Mouse (Mus musculus) stomach, embryonic 16.5 days (tissue): ENCODE measurements around the gene Ccdc93. TPM values are rescaled to one million over a fixed set of nuclear protein-coding genes. Genes with fewer than 3 reads are reported as not detected.

Source experiments
- ATAC-seq: fragments of 200-750 bp; cut with Nextera tagmentation; 2 replicates; pipeline ENCODE4 v1.8.0; 2017; ENCODE audit warnings: moderate number of reproducible peaks, moderate TSS enrichment; ENCODE audit not compliant: insufficient read depth, low FRiP score
- H3K27ac ChIP-seq: fragments of 300-500 bp; sonication (generic); 2 replicates; pipeline ENCODE4 v1.5.1; 2014; ENCODE audit warnings: low read length
- H3K27me3 ChIP-seq: fragments of 300-500 bp; sonication (generic); 2 replicates; pipeline ENCODE4 v1.6.1; 2014; ENCODE audit warnings: low read length, control low read depth, mixed read lengths; ENCODE audit not compliant: control insufficient read depth, insufficient read depth
- H3K36me3 ChIP-seq: fragments of 300-500 bp; sonication (generic); 2 replicates; pipeline ENCODE4 v1.6.1; 2014; ENCODE audit warnings: low read length; ENCODE audit not compliant: control insufficient read depth, insufficient read depth
- H3K4me1 ChIP-seq: fragments of 300-500 bp; sonication (generic); 2 replicates; pipeline ENCODE4 v1.6.1; 2014; ENCODE audit warnings: low read length, control low read depth, mixed read lengths; ENCODE audit not compliant: control insufficient read depth, insufficient read depth
- H3K4me2 ChIP-seq: fragments of 300-500 bp; sonication (generic); 2 replicates; pipeline ENCODE4 v1.6.1; 2014; ENCODE audit warnings: low read depth, low read length, mixed read lengths
- H3K4me3 ChIP-seq: fragments of 300-500 bp; sonication (generic); replicated peaks from 2 replicates; pipeline ENCODE4 v1.5.1; 2014; ENCODE audit warnings: mild to moderate bottlenecking, low read length
- H3K9ac ChIP-seq: fragments of 300-500 bp; sonication (generic); 2 replicates; pipeline ENCODE4 v1.6.1; 2014; ENCODE audit warnings: low read length
- H3K9me3 ChIP-seq: fragments of 300-500 bp; sonication (generic); replicated peaks from 2 replicates; pipeline ENCODE4 v1.6.1; 2016; ENCODE audit warnings: low read length, control low read depth; ENCODE audit not compliant: control insufficient read depth
- WGBS: fragments of 180-500 bp; shearing (Covaris S2); extraction: QIAGEN DNeasy Blood & Tissue Kit; methylation state at CpG from one replicate; pipeline ENCODE4 v1.1.7; 2014; 5-methylcytosine and 5-hydroxymethylcytosine counted together
- polyA plus RNA-seq: library from polyadenylated mRNA; unstranded; fragments of >200 nt; fragmentation: Nextera tagmentation; extraction: Ambion mirVana; gene quantifications from 2 replicates; pipeline ENCODE4 v1.2.1, GENCODE M21; 2015

Ccdc93 gene
- polyA plus RNA-seq, 1 experiment from 2014 or later, result 12.6 TPM

- Histone ChIP-seq H3K9me3 (no peaks in the 10 kb centered on the region), H3K27me3 (peaks cover 17% of the 10 kb centered on the region), H3K4me1 (peaks cover 7% of the 10 kb centered on the region; the same call in 1 of the 2 replicates), H3K27ac (no peak overlapping the region), H3K4me3 (peak overlapping the region; percentile 38; the same call in 1 of the 2 replicates), H3K36me3 (no peaks in the 10 kb centered on the region), H3K9ac (no peak overlapping the region), H3K4me2 (peak overlapping the region; percentile 61)
- 42% methylated on average over 17 of the region's 17 CpGs for WGBS
- no peak for ATAC-seq
Observed at GRCm38 (mm10) chr1:121527061-121527460, 96.2 kb downstream of the Ccdc93 start.

DNA sequence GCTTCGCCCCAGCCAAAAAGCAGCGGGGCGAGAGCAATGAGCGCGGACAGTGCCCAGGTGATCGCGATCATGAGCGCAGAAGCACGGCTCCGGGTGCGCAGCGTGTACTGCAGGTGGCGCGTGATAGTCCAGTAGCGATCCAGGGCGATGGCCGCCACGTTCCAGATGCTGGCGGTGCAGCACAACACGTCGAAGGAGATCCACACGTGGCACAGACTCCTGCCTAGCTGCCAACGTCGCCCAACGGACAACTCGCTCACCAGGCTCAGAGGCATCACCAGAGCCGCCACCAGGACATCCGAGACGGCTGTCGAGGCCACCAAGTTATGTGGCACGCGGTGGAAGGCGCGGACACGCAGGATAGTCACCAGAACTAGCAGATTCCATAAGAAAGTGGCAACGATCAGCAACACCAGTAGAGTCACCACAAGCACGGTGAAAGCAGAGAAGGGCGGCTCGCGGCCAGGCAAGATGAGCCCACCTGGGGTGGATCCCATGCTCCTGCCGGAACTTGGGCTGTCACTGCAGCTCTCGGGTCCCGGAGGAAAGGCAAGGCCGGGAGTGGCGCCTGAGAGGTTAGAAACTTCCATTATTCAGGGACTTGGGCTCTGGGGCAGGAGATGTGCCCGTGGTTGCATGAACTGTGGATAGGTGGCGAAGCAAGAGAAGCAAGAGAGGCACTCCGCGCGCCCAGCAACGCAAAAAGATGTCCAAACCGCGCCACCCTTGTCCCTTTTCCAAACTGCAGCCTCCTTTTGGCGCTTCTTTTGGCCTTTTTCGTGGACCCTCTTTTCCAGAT, 97.0 kb downstream of the Ccdc93 start:
- Histone ChIP-seq H3K4me2 (peak overlapping the region; percentile 61), H3K4me3 (peak overlapping the region; percentile 38), H3K27me3 (peaks cover 17% of the 10 kb centered on the region), H3K9ac (no peak overlapping the region), H3K9me3 (no peaks in the 10 kb centered on the region), H3K4me1 (peaks cover 7% of the 10 kb centered on the region; the same call in 1 of the 2 replicates), H3K27ac (no peak overlapping the region), H3K36me3 (no peaks in the 10 kb centered on the region)
- 11% methylated on average over 55 of the region's 55 CpGs for WGBS
- ATAC-seq, result no peak

GRCm38 (mm10) chr1:121528399-121528720, 97.5 kb downstream of the Ccdc93 start, which contains the start of gene Htr5b:
Htr5b (minus strand) TSS chr1:121528465.
- peak within 1 kb of the TSS; percentile 38 for H3K4me3 ChIP-seq
- H3K9ac ChIP-seq, result no peak within 1 kb of the TSS
- H3K4me2 ChIP-seq, result peak within 1 kb of the TSS; percentile 61
- H3K27ac ChIP-seq, result no peak within 1 kb of the TSS
- H3K36me3 ChIP-seq, result no peaks in the 10 kb centered on the region
- H3K27me3 ChIP-seq, result peaks cover 17% of the 10 kb centered on the region
- ATAC-seq, result peak; percentile 76; the same call in 1 of the 2 replicates
- peaks cover 7% of the 10 kb centered on the region; the same call in 1 of the 2 replicates for H3K4me1 ChIP-seq
- H3K9me3 ChIP-seq, result no peaks in the 10 kb centered on the region
- WGBS, result 4% methylated on average over 11 of the region's 11 CpGs

DNA sequence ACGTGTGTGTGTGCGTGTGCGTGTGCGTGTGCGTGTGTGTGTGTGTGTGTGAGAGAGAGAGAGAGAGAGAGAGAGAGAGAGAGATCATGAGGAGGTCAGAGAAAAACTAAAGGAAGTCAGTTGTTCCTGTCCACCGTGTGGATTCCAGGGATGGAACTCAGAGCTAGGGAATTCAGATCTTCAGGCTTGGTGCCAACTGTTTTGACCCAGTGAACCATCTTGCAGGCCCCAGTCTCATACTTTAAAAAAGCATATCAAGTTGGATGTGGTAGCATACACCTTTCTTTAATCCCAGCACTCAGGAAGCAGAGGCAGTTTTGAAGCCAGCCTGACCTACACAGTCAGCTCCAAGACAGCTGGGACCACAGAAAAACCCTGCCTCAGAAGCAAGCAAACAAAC, 98.4 kb downstream of the Ccdc93 start:
- Histone ChIP-seq H3K4me3 (no peak overlapping the region), H3K27ac (no peak overlapping the region), H3K4me2 (no peak overlapping the region), H3K4me1 (peaks cover 7% of the 10 kb centered on the region; the same call in 1 of the 2 replicates), H3K9ac (no peak overlapping the region), H3K36me3 (no peaks in the 10 kb centered on the region), H3K27me3 (peaks cover 17% of the 10 kb centered on the region), H3K9me3 (no peaks in the 10 kb centered on the region)
- no peak for ATAC-seq
- 89% methylated on average over 6 of the region's 6 CpGs for WGBS

- 62% methylated on average over 7 of the region's 7 CpGs for WGBS
Observed at GRCm38 (mm10) chr1:121531439-121531838, 100.6 kb downstream of the Ccdc93 start.

DNA sequence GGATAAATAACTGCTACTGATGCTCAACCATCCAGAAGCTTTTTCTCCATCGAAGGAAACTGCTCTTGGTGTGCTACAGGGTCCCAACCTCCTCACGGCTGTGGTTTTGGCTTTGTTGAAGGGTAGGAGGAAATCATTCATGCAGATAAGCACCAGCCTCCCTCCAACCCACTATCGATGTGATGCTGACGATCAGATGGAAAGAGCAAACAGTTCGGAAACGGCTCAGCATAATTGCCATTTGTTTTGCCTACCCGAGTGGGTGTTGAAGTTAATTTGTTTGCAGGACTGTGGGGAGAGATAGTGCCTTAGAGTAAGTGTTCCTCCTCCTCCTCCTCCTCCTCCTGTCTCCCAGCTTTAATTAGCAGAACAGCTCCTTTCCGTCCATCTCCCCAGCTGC, 109.5 kb downstream of the Ccdc93 start:
- Histone ChIP-seq H3K9me3 (no peaks in the 10 kb centered on the region), H3K9ac (no peak overlapping the region), H3K27ac (no peak overlapping the region), H3K4me2 (no peak overlapping the region), H3K27me3 (no peaks in the 10 kb centered on the region), H3K36me3 (no peaks in the 10 kb centered on the region), H3K4me1 (no peaks in the 10 kb centered on the region), H3K4me3 (no peak overlapping the region)
- 54% methylated on average over 8 of the region's 8 CpGs for WGBS
- ATAC-seq, result no peak

More at GRCm38 (mm10) chr1:121531439-121531838, 100.6 kb downstream of the Ccdc93 start:
- Histone ChIP-seq H3K27me3 (peaks cover 17% of the 10 kb centered on the region), H3K4me2 (no peak overlapping the region), H3K27ac (no peak overlapping the region), H3K9me3 (no peaks in the 10 kb centered on the region), H3K9ac (no peak overlapping the region), H3K36me3 (no peaks in the 10 kb centered on the region), H3K4me1 (peaks cover 7% of the 10 kb centered on the region; the same call in 1 of the 2 replicates), H3K4me3 (no peak overlapping the region)
- ATAC-seq, result no peak

- 65% methylated on average over 2 of the region's 2 CpGs for WGBS
- no peaks in the 10 kb centered on the region for H3K9me3 ChIP-seq
- H3K27me3 ChIP-seq, result no peaks in the 10 kb centered on the region
- no peak for ATAC-seq
- no peak overlapping the region for H3K4me2 ChIP-seq
- H3K36me3 ChIP-seq, result 0 out of 2 replicates have a peak, but pooled peaks cover 4% of the 10 kb centered on the region
- H3K27ac ChIP-seq, result no peak overlapping the region
- no peak overlapping the region for H3K4me3 ChIP-seq
- no peaks in the 10 kb centered on the region for H3K4me1 ChIP-seq
- H3K9ac ChIP-seq, result no peak overlapping the region
Observed at GRCm38 (mm10) chr1:121546844-121547243, 116.0 kb downstream of the Ccdc93 start.

- Histone ChIP-seq H3K9me3 (no peaks in the 10 kb centered on the region), H3K27me3 (no peaks in the 10 kb centered on the region), H3K4me2 (no peak overlapping the region), H3K36me3 (0 out of 2 replicates have a peak, but pooled peaks cover 4% of the 10 kb centered on the region), H3K4me1 (no peaks in the 10 kb centered on the region), H3K4me3 (no peak overlapping the region), H3K27ac (no peak overlapping the region), H3K9ac (no peak overlapping the region)
- WGBS, result 85% methylated on average over 4 of the region's 4 CpGs
- no peak for ATAC-seq
Observed at GRCm38 (mm10) chr1:121548667-121549066, 117.8 kb downstream of the Ccdc93 start.

GRCm38 (mm10) chr1:121549456-121549855, 118.6 kb downstream of the Ccdc93 start:
- Histone ChIP-seq H3K4me1 (no peaks in the 10 kb centered on the region), H3K9ac (no peak overlapping the region), H3K27ac (no peak overlapping the region), H3K9me3 (no peaks in the 10 kb centered on the region), H3K4me3 (no peak overlapping the region), H3K27me3 (no peaks in the 10 kb centered on the region), H3K36me3 (0 out of 2 replicates have a peak, but pooled peaks cover 8% of the 10 kb centered on the region), H3K4me2 (no peak overlapping the region)
- ATAC-seq, result no peak
- 67% methylated on average over 4 of the region's 4 CpGs for WGBS
